Mouse (Mus musculus): ENCODE results near the gene Rabgap1. TPM values are rescaled to one million over a fixed set of nuclear protein-coding genes. Genes with fewer than 3 reads are reported as not detected.

Gene Rabgap1
- polyA plus RNA-seq, 1 experiment from 2014 or later, result 33.3 TPM

GRCm38 (mm10) chr2:37549346-37550012 is 106.4 kb downstream of the Rabgap1 start:
- Histone ChIP-seq H3K27ac (ENCODE audit: low read length) (no peak overlapping the region), H3K4me3 (ENCODE audit: low read length) (no peak overlapping the region), H3K9ac (replicated peaks; ENCODE audit: low read length) (no peak overlapping the region), H3K27me3 (ENCODE audit: insufficient read depth, low read length) (no peaks in the 10 kb centered on the region), H3K4me1 (ENCODE audit: insufficient read depth, low read length) (no peaks in the 10 kb centered on the region), H3K9me3 (ENCODE audit: low read length) (peaks cover 4% of the 10 kb centered on the region), H3K36me3 (ENCODE audit: insufficient read depth, low read length) (peaks cover 40% of the 10 kb centered on the region), H3K4me2 (replicated peaks; ENCODE audit: low read depth, low read length) (no peak overlapping the region)
- no peak for ATAC-seq (ENCODE audit: low FRiP score, low TSS enrichment)
- whole genome bisulfite sequencing, result 90% methylated on average over 1 of the region's 1 CpGs

GRCm38 (mm10) chr2:37556366-37556765 is 113.3 kb downstream of the Rabgap1 start:
- no peaks in the 10 kb centered on the region for H3K4me1 ChIP-seq (ENCODE audit: insufficient read depth, low read length)
- no peak for ATAC-seq (ENCODE audit: low FRiP score, low TSS enrichment)
- WGBS, result 67% methylated on average over 2 of the region's 2 CpGs
- peaks cover 5% of the 10 kb centered on the region for H3K9me3 ChIP-seq (ENCODE audit: low read length)
- H3K36me3 ChIP-seq (ENCODE audit: insufficient read depth, low read length), result peaks cover 71% of the 10 kb centered on the region
- no peaks in the 10 kb centered on the region for H3K27me3 ChIP-seq (ENCODE audit: insufficient read depth, low read length)
- no peak overlapping the region for H3K4me3 ChIP-seq (ENCODE audit: low read length)
- H3K9ac ChIP-seq (replicated peaks; ENCODE audit: low read length), result no peak overlapping the region
- no peak overlapping the region for H3K27ac ChIP-seq (ENCODE audit: low read length)
- no peak overlapping the region for H3K4me2 ChIP-seq (replicated peaks; ENCODE audit: low read depth, low read length)

- H3K4me3 ChIP-seq (ENCODE audit: low read length), result no peak overlapping the region
- no peak overlapping the region for H3K27ac ChIP-seq (ENCODE audit: low read length)
- no peaks in the 10 kb centered on the region for H3K27me3 ChIP-seq (ENCODE audit: insufficient read depth, low read length)
- 53% methylated on average over 2 of the region's 2 CpGs for WGBS
- no peak for ATAC-seq (ENCODE audit: low FRiP score, low TSS enrichment)
- no peak overlapping the region for H3K9ac ChIP-seq (replicated peaks; ENCODE audit: low read length)
- H3K4me2 ChIP-seq (replicated peaks; ENCODE audit: low read depth, low read length), result no peak overlapping the region
- H3K36me3 ChIP-seq (ENCODE audit: insufficient read depth, low read length), result peaks cover 54% of the 10 kb centered on the region
- 0 out of 2 replicates have a peak, but pooled peaks cover 2% of the 10 kb centered on the region for H3K4me1 ChIP-seq (ENCODE audit: insufficient read depth, low read length)
- no peaks in the 10 kb centered on the region for H3K9me3 ChIP-seq (ENCODE audit: low read length)
Observed at GRCm38 (mm10) chr2:37565579-37565978, 122.5 kb downstream of the Rabgap1 start.

GRCm38 (mm10) chr2:37566035-37566434 is 123.0 kb downstream of the Rabgap1 start:
- no peak for ATAC-seq (ENCODE audit: low FRiP score, low TSS enrichment)
- H3K4me1 ChIP-seq (ENCODE audit: insufficient read depth, low read length), result 0 out of 2 replicates have a peak, but pooled peaks cover 5% of the 10 kb centered on the region
- no peak overlapping the region for H3K4me3 ChIP-seq (ENCODE audit: low read length)
- H3K36me3 ChIP-seq (ENCODE audit: insufficient read depth, low read length), result peaks cover 50% of the 10 kb centered on the region
- H3K9me3 ChIP-seq (ENCODE audit: low read length), result no peaks in the 10 kb centered on the region
- no peaks in the 10 kb centered on the region for H3K27me3 ChIP-seq (ENCODE audit: insufficient read depth, low read length)
- 68% methylated on average over 1 of the region's 1 CpGs for WGBS
- H3K9ac ChIP-seq (replicated peaks; ENCODE audit: low read length), result no peak overlapping the region
- H3K27ac ChIP-seq (ENCODE audit: low read length), result no peak overlapping the region
- H3K4me2 ChIP-seq (replicated peaks; ENCODE audit: low read depth, low read length), result no peak overlapping the region

- Histone ChIP-seq H3K9ac (replicated peaks; ENCODE audit: low read length) (no peak overlapping the region), H3K4me1 (ENCODE audit: insufficient read depth, low read length) (0 out of 2 replicates have a peak, but pooled peaks cover 5% of the 10 kb centered on the region), H3K27me3 (ENCODE audit: insufficient read depth, low read length) (no peaks in the 10 kb centered on the region), H3K4me3 (ENCODE audit: low read length) (no peak overlapping the region), H3K9me3 (ENCODE audit: low read length) (no peaks in the 10 kb centered on the region), H3K36me3 (ENCODE audit: insufficient read depth, low read length) (peaks cover 24% of the 10 kb centered on the region), H3K27ac (ENCODE audit: low read length) (no peak overlapping the region), H3K4me2 (replicated peaks; ENCODE audit: low read depth, low read length) (no peak overlapping the region)
- WGBS, result 88% methylated on average over 5 of the region's 5 CpGs
- ATAC-seq (ENCODE audit: low FRiP score, low TSS enrichment), result no peak
Observed at GRCm38 (mm10) chr2:37569888-37570287, 126.8 kb downstream of the Rabgap1 start.

- 61% methylated on average over 2 of the region's 2 CpGs for WGBS
- no peaks in the 10 kb centered on the region for H3K27me3 ChIP-seq (ENCODE audit: insufficient read depth, low read length)
- H3K4me3 ChIP-seq (ENCODE audit: low read length), result no peak overlapping the region
- peaks cover 20% of the 10 kb centered on the region for H3K36me3 ChIP-seq (ENCODE audit: insufficient read depth, low read length)
- no peak overlapping the region for H3K4me2 ChIP-seq (replicated peaks; ENCODE audit: low read depth, low read length)
- 0 out of 2 replicates have a peak, but pooled peaks cover 5% of the 10 kb centered on the region for H3K4me1 ChIP-seq (ENCODE audit: insufficient read depth, low read length)
- peak; percentile 93 for ATAC-seq (ENCODE audit: low FRiP score, low TSS enrichment)
- no peak overlapping the region for H3K9ac ChIP-seq (replicated peaks; ENCODE audit: low read length)
- no peaks in the 10 kb centered on the region for H3K9me3 ChIP-seq (ENCODE audit: low read length)
- H3K27ac ChIP-seq (ENCODE audit: low read length), result peak overlapping the region; percentile 37; the same call in 1 of the 2 replicates
Observed at GRCm38 (mm10) chr2:37570703-37571102, 127.6 kb downstream of the Rabgap1 start.

GRCm38 (mm10) chr2:37572141-37572540 is 129.1 kb downstream of the Rabgap1 start:
- H3K9ac ChIP-seq (replicated peaks; ENCODE audit: low read length), result no peak overlapping the region
- H3K36me3 ChIP-seq (ENCODE audit: insufficient read depth, low read length), result peaks cover 13% of the 10 kb centered on the region; the same call in 1 of the 2 replicates
- H3K4me3 ChIP-seq (ENCODE audit: low read length), result no peak overlapping the region
- WGBS, result 85% methylated on average over 2 of the region's 2 CpGs
- H3K4me2 ChIP-seq (replicated peaks; ENCODE audit: low read depth, low read length), result no peak overlapping the region
- ATAC-seq (ENCODE audit: low FRiP score, low TSS enrichment), result no peak
- H3K27me3 ChIP-seq (ENCODE audit: insufficient read depth, low read length), result no peaks in the 10 kb centered on the region
- no peak overlapping the region for H3K27ac ChIP-seq (ENCODE audit: low read length)
- H3K9me3 ChIP-seq (ENCODE audit: low read length), result no peaks in the 10 kb centered on the region
- H3K4me1 ChIP-seq (ENCODE audit: insufficient read depth, low read length), result 0 out of 2 replicates have a peak, but pooled peaks cover 5% of the 10 kb centered on the region

GRCm38 (mm10) chr2:37576661-37577060 is 133.6 kb downstream of the Rabgap1 start:
- no peak overlapping the region for H3K9ac ChIP-seq (replicated peaks; ENCODE audit: low read length)

GRCm38 (mm10) chr2:37578185-37578584 is 135.1 kb downstream of the Rabgap1 start:
- 84% methylated on average over 2 of the region's 2 CpGs for WGBS
- no peak for ATAC-seq (ENCODE audit: low FRiP score, low TSS enrichment)
- no peak overlapping the region for H3K27ac ChIP-seq (ENCODE audit: low read length)

More at GRCm38 (mm10) chr2:37576661-37577060, 133.6 kb downstream of the Rabgap1 start:
- Histone ChIP-seq H3K4me2 (replicated peaks; ENCODE audit: low read depth, low read length) (no peak overlapping the region), H3K36me3 (ENCODE audit: insufficient read depth, low read length) (peaks cover 2% of the 10 kb centered on the region; the same call in 1 of the 2 replicates), H3K4me3 (ENCODE audit: low read length) (no peak overlapping the region), H3K9me3 (ENCODE audit: low read length) (no peaks in the 10 kb centered on the region), H3K4me1 (ENCODE audit: insufficient read depth, low read length) (no peaks in the 10 kb centered on the region), H3K27ac (ENCODE audit: low read length) (no peak overlapping the region), H3K27me3 (ENCODE audit: insufficient read depth, low read length) (no peaks in the 10 kb centered on the region)
- WGBS, result 100% methylated on average over 1 of the region's 1 CpGs
- ATAC-seq (ENCODE audit: low FRiP score, low TSS enrichment), result no peak

GRCm38 (mm10) chr2:37587919-37588318 is 144.8 kb downstream of the Rabgap1 start:
- H3K27me3 ChIP-seq (ENCODE audit: insufficient read depth, low read length), result no peaks in the 10 kb centered on the region
- no peak overlapping the region for H3K9ac ChIP-seq (replicated peaks; ENCODE audit: low read length)
- no peak overlapping the region for H3K4me3 ChIP-seq (ENCODE audit: low read length)
- no peak overlapping the region for H3K4me2 ChIP-seq (replicated peaks; ENCODE audit: low read depth, low read length)
- H3K27ac ChIP-seq (ENCODE audit: low read length), result no peak overlapping the region
- no peaks in the 10 kb centered on the region for H3K9me3 ChIP-seq (ENCODE audit: low read length)
- H3K36me3 ChIP-seq (ENCODE audit: insufficient read depth, low read length), result 0 out of 2 replicates have a peak, but pooled peaks cover 2% of the 10 kb centered on the region
- ATAC-seq (ENCODE audit: low FRiP score, low TSS enrichment), result no peak
- H3K4me1 ChIP-seq (ENCODE audit: insufficient read depth, low read length), result no peaks in the 10 kb centered on the region

More at GRCm38 (mm10) chr2:37578185-37578584, 135.1 kb downstream of the Rabgap1 start:
- H3K36me3 ChIP-seq (ENCODE audit: insufficient read depth, low read length), result no peaks in the 10 kb centered on the region
- no peak overlapping the region for H3K9ac ChIP-seq (replicated peaks; ENCODE audit: low read length)
- H3K4me3 ChIP-seq (ENCODE audit: low read length), result no peak overlapping the region
- H3K4me2 ChIP-seq (replicated peaks; ENCODE audit: low read depth, low read length), result no peak overlapping the region
- H3K27me3 ChIP-seq (ENCODE audit: insufficient read depth, low read length), result no peaks in the 10 kb centered on the region
- no peaks in the 10 kb centered on the region for H3K4me1 ChIP-seq (ENCODE audit: insufficient read depth, low read length)
- no peaks in the 10 kb centered on the region for H3K9me3 ChIP-seq (ENCODE audit: low read length)

All from kidney, embryonic 16.5 days (tissue).